Mouse (Mus musculus): ENCODE measurements at regions not wholly inside any gene's neighbourhood (a gene's known extent, or its start where the extent isn't known, plus 50 kb on each side); places are given as distances from the start of the nearest gene placed in this dataset.
A peak's percentile ranks its signal among the peaks of the same experiment; 100 is the strongest.

DNA sequence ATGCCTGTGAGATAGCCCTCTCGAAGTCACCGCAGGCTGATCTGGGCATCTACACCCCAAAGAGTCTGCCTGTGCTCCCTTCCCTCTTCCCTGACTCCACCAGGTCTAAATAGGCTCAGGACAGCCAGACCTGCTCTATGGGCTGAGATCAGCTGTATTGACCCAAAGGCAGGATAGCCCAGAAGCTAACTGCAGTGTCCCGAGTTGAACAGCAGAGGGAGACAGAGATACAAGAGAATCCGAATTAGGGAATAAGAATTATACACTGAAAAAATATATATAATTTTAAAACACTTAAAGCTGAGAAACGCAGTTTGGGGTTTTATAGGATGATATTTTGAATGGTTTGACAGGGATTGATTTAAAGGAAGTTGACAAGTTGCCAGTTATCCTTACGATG is 56.2 kb upstream of the Ins2 start:
- TF ChIP-seq CTCF (IDR thresholded peaks at IDR 0.05; ENCODE audit: low read depth, low read length) (peak; percentile 52), EP300 (IDR thresholded peaks at IDR 0.05; ENCODE audit: insufficient read depth, low read depth, low read length) (no peak), POLR2A (IDR thresholded peaks at IDR 0.05; ENCODE audit: insufficient read depth, low read length) (no peak)
